Mouse (Mus musculus): ENCODE results near the gene Aaed1. TPM values are rescaled to one million over a fixed set of nuclear protein-coding genes. Genes with fewer than 3 reads are reported as not detected.

Gene Aaed1
- polyA plus RNA-seq, 1 experiment from 2014 or later: 11.5 TPM

GRCm38 (mm10) chr13:64335546-64336132, 23.1 kb upstream of the Aaed1 start:
- Histone ChIP-seq H3K4me1 (ENCODE audit: control insufficient read depth, insufficient read depth, low read length) (no peaks in the 10 kb centered on the region), H3K27me3 (ENCODE audit: control insufficient read depth, insufficient read depth, low read depth, low read length) (no peaks in the 10 kb centered on the region), H3K9ac (ENCODE audit: low read depth, low read length) (no peak overlapping the region), H3K27ac (ENCODE audit: low read length) (no peak overlapping the region), H3K4me2 (ENCODE audit: low read length) (no peak overlapping the region), H3K4me3 (ENCODE audit: low read depth, low read length) (no peak overlapping the region), H3K9me3 (replicated peaks; ENCODE audit: control insufficient read depth, low read length, poor library complexity, severe bottlenecking) (no peaks in the 10 kb centered on the region), H3K36me3 (ENCODE audit: control insufficient read depth, insufficient read depth, low read length) (no peaks in the 10 kb centered on the region)
- 69% methylated on average over 4 of the region's 4 CpGs for WGBS
- no peak for ATAC-seq

- no peaks in the 10 kb centered on the region for H3K36me3 ChIP-seq (ENCODE audit: control insufficient read depth, insufficient read depth, low read length)
- no peak overlapping the region for H3K4me3 ChIP-seq (ENCODE audit: low read depth, low read length)
- no peak overlapping the region for H3K27ac ChIP-seq (ENCODE audit: low read length)
- no peaks in the 10 kb centered on the region for H3K27me3 ChIP-seq (ENCODE audit: control insufficient read depth, insufficient read depth, low read depth, low read length)
- no peaks in the 10 kb centered on the region for H3K9me3 ChIP-seq (replicated peaks; ENCODE audit: control insufficient read depth, low read length, poor library complexity, severe bottlenecking)
- H3K4me1 ChIP-seq (ENCODE audit: control insufficient read depth, insufficient read depth, low read length): no peaks in the 10 kb centered on the region
- no peak for ATAC-seq
- 93% methylated on average over 3 of the region's 3 CpGs for WGBS
- no peak overlapping the region for H3K4me2 ChIP-seq (ENCODE audit: low read length)
- H3K9ac ChIP-seq (ENCODE audit: low read depth, low read length): no peak overlapping the region
Observed at GRCm38 (mm10) chr13:64333102-64333501, 20.6 kb upstream of the Aaed1 start.

GRCm38 (mm10) chr13:64332321-64332720, 19.8 kb upstream of the Aaed1 start:
- no peak for ATAC-seq
- H3K9me3 ChIP-seq (replicated peaks; ENCODE audit: control insufficient read depth, low read length, poor library complexity, severe bottlenecking): no peaks in the 10 kb centered on the region
- no peaks in the 10 kb centered on the region for H3K4me1 ChIP-seq (ENCODE audit: control insufficient read depth, insufficient read depth, low read length)
- H3K4me3 ChIP-seq (ENCODE audit: low read depth, low read length): no peak overlapping the region
- H3K27ac ChIP-seq (ENCODE audit: low read length): no peak overlapping the region
- no peak overlapping the region for H3K9ac ChIP-seq (ENCODE audit: low read depth, low read length)
- no peak overlapping the region for H3K4me2 ChIP-seq (ENCODE audit: low read length)
- H3K36me3 ChIP-seq (ENCODE audit: control insufficient read depth, insufficient read depth, low read length): no peaks in the 10 kb centered on the region
- H3K27me3 ChIP-seq (ENCODE audit: control insufficient read depth, insufficient read depth, low read depth, low read length): no peaks in the 10 kb centered on the region
- WGBS: 87% methylated on average over 6 of the region's 6 CpGs

- ATAC-seq: no peak
- Histone ChIP-seq H3K36me3 (ENCODE audit: control insufficient read depth, insufficient read depth, low read length) (no peaks in the 10 kb centered on the region), H3K9ac (ENCODE audit: low read depth, low read length) (no peak overlapping the region), H3K4me2 (ENCODE audit: low read length) (no peak overlapping the region), H3K27ac (ENCODE audit: low read length) (no peak overlapping the region), H3K9me3 (replicated peaks; ENCODE audit: control insufficient read depth, low read length, poor library complexity, severe bottlenecking) (no peaks in the 10 kb centered on the region), H3K27me3 (ENCODE audit: control insufficient read depth, insufficient read depth, low read depth, low read length) (no peaks in the 10 kb centered on the region), H3K4me1 (ENCODE audit: control insufficient read depth, insufficient read depth, low read length) (no peaks in the 10 kb centered on the region), H3K4me3 (ENCODE audit: low read depth, low read length) (no peak overlapping the region)
- WGBS: 86% methylated on average over 8 of the region's 8 CpGs
Observed at GRCm38 (mm10) chr13:64322561-64323281, 10.2 kb upstream of the Aaed1 start.

DNA sequence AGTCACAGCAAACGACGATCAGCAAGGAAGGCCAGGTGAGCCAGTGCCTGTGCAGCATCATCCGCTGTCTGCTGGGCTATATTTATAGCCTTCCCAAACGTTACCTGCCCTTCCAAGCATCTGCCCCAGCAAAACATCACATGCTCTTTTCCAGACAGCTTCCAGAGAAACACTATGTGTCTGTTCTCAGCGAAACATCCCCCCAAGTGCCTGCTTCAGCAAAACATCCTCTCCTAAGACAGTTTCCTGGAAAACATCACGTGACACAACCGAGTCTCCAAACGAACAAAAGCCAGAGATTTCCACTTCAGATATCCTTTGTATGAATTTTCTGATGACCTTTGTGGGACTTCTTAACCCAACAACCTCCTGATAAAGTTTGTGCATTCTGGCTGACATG, 7.8 kb upstream of the Aaed1 start:
- Histone ChIP-seq H3K9ac (ENCODE audit: low read depth, low read length) (no peak overlapping the region), H3K27me3 (ENCODE audit: control insufficient read depth, insufficient read depth, low read depth, low read length) (no peaks in the 10 kb centered on the region), H3K36me3 (ENCODE audit: control insufficient read depth, insufficient read depth, low read length) (no peaks in the 10 kb centered on the region), H3K9me3 (replicated peaks; ENCODE audit: control insufficient read depth, low read length, poor library complexity, severe bottlenecking) (no peaks in the 10 kb centered on the region), H3K4me1 (ENCODE audit: control insufficient read depth, insufficient read depth, low read length) (0 out of 2 replicates have a peak, but pooled peaks cover 2% of the 10 kb centered on the region), H3K27ac (ENCODE audit: low read length) (no peak overlapping the region), H3K4me2 (ENCODE audit: low read length) (no peak overlapping the region), H3K4me3 (ENCODE audit: low read depth, low read length) (no peak overlapping the region)
- WGBS: 87% methylated on average over 8 of the region's 8 CpGs
- ATAC-seq: no peak

DNA sequence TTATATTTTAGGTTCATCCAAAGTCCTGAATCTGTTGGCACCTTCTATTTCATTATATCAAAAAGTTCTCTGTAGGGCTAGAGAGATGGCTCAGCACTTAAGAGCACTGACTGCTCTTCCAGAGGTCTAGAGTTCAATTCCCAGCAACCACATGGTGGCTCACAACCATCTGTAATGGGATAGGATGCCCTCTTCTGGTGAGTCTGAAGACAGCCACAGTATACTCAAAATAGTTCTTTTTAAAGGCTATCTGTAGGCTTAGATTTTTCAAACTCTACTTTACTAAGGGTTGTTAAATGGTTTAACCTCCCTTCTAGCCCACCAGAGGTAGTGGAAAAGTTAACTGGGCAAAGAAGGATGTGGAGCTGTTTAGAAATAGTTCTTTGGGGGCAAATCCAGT, 7.3 kb upstream of the Aaed1 start:
- Histone ChIP-seq H3K36me3 (ENCODE audit: control insufficient read depth, insufficient read depth, low read length) (no peaks in the 10 kb centered on the region), H3K27ac (ENCODE audit: low read length) (no peak overlapping the region), H3K4me3 (ENCODE audit: low read depth, low read length) (no peak overlapping the region), H3K27me3 (ENCODE audit: control insufficient read depth, insufficient read depth, low read depth, low read length) (no peaks in the 10 kb centered on the region), H3K9me3 (replicated peaks; ENCODE audit: control insufficient read depth, low read length, poor library complexity, severe bottlenecking) (no peaks in the 10 kb centered on the region), H3K4me2 (ENCODE audit: low read length) (no peak overlapping the region), H3K9ac (ENCODE audit: low read depth, low read length) (no peak overlapping the region), H3K4me1 (ENCODE audit: control insufficient read depth, insufficient read depth, low read length) (0 out of 2 replicates have a peak, but pooled peaks cover 2% of the 10 kb centered on the region)
- no peak for ATAC-seq

DNA sequence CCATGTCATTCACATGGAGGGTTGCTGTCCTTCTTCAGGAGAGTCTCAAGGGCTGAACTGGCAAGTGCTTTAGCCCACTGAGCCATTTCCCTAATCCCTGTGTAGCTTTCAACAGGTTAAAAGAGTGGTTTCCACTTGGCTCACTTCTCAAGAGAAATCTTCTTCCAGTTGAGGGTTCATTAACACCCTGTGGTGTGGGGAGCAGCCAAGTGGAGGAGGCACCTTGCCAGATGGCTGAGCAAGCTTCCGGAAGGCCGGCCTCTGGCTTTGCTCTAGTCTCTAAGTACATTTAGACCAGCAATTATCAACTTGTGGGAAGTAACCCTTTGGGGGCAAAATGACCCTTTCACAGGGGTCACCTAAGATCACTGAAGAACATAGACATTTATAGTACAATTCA, 5.8 kb upstream of the Aaed1 start:
- H3K27me3 ChIP-seq (ENCODE audit: control insufficient read depth, insufficient read depth, low read depth, low read length): no peaks in the 10 kb centered on the region
- no peak for ATAC-seq
- H3K4me3 ChIP-seq (ENCODE audit: low read depth, low read length): no peak overlapping the region
- no peaks in the 10 kb centered on the region for H3K9me3 ChIP-seq (replicated peaks; ENCODE audit: control insufficient read depth, low read length, poor library complexity, severe bottlenecking)
- 48% methylated on average over 2 of the region's 2 CpGs for WGBS
- 0 out of 2 replicates have a peak, but pooled peaks cover 2% of the 10 kb centered on the region for H3K4me1 ChIP-seq (ENCODE audit: control insufficient read depth, insufficient read depth, low read length)
- H3K36me3 ChIP-seq (ENCODE audit: control insufficient read depth, insufficient read depth, low read length): no peaks in the 10 kb centered on the region
- no peak overlapping the region for H3K4me2 ChIP-seq (ENCODE audit: low read length)
- H3K9ac ChIP-seq (ENCODE audit: low read depth, low read length): no peak overlapping the region
- no peak overlapping the region for H3K27ac ChIP-seq (ENCODE audit: low read length)

DNA sequence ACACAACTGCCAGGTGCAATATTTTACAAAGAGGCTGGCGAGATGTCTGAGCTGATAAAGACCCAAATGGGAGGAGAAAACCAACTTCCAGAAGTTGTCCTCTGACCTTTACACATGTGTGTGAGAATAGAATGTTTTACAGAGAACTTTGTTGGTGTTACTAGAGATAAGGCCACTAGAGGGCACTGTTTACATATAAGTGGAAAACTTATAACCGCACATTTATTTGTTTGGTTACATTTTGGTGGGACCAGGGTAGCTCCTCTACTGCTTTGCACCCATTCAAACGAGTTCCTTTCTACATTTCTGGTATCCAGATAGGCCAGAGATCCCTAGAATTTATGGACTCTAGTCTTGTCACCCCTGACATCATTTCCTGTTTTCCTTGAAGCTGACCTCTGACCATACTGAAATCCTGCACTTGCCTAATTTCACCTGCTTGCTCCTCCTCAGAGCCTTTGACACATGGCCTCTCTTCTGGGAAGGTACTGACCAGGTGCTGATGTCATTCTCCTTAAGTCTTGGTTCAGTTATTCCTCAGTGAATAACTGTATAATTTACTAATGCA, 3.1 kb upstream of the Aaed1 start:
- ATAC-seq: no peak
- no peak overlapping the region for H3K9ac ChIP-seq (ENCODE audit: low read depth, low read length)
- peaks cover 8% of the 10 kb centered on the region for H3K4me1 ChIP-seq (ENCODE audit: control insufficient read depth, insufficient read depth, low read length)
- H3K4me3 ChIP-seq (ENCODE audit: low read depth, low read length): no peak overlapping the region
- H3K27me3 ChIP-seq (ENCODE audit: control insufficient read depth, insufficient read depth, low read depth, low read length): no peaks in the 10 kb centered on the region
- H3K9me3 ChIP-seq (replicated peaks; ENCODE audit: control insufficient read depth, low read length, poor library complexity, severe bottlenecking): no peaks in the 10 kb centered on the region
- no peaks in the 10 kb centered on the region for H3K36me3 ChIP-seq (ENCODE audit: control insufficient read depth, insufficient read depth, low read length)
- H3K4me2 ChIP-seq (ENCODE audit: low read length): no peak overlapping the region
- 2% methylated on average over 3 of the region's 3 CpGs for WGBS
- no peak overlapping the region for H3K27ac ChIP-seq (ENCODE audit: low read length)

DNA sequence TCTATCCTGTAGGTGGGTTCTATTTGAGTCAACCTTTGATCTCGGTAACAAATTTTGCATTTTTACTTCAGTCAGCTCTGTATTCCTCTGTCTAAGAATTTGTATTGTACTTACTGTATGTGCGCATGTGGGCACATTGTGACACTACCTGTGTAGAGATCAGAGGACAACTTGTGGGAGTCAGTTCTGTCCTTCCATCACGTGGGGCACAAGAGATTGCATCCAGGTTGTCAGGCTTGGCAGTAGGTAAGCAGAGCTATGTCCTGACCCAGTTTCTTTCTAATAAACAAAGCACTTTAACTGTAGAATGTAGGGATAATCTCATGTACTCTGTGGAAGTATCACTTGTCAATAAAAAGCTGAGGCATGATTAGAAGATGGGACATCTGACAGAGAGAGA, 1.5 kb upstream of the Aaed1 start:
- no peaks in the 10 kb centered on the region for H3K27me3 ChIP-seq (ENCODE audit: control insufficient read depth, insufficient read depth, low read depth, low read length)
- no peak overlapping the region for H3K27ac ChIP-seq (ENCODE audit: low read length)
- no peaks in the 10 kb centered on the region for H3K9me3 ChIP-seq (replicated peaks; ENCODE audit: control insufficient read depth, low read length, poor library complexity, severe bottlenecking)
- H3K36me3 ChIP-seq (ENCODE audit: control insufficient read depth, insufficient read depth, low read length): no peaks in the 10 kb centered on the region
- no peak overlapping the region for H3K4me2 ChIP-seq (ENCODE audit: low read length)
- peaks cover 8% of the 10 kb centered on the region for H3K4me1 ChIP-seq (ENCODE audit: control insufficient read depth, insufficient read depth, low read length)
- H3K9ac ChIP-seq (ENCODE audit: low read depth, low read length): no peak overlapping the region
- H3K4me3 ChIP-seq (ENCODE audit: low read depth, low read length): no peak overlapping the region
- ATAC-seq: no peak
- WGBS: 75% methylated on average over 3 of the region's 3 CpGs

Data from midbrain, embryonic 16.5 days (tissue).